Mouse (Mus musculus) adrenal gland, adult 2 months (tissue): ENCODE measurements around the gene Parm1. TPM values are rescaled to one million over a fixed set of nuclear protein-coding genes. Genes with fewer than 3 reads are reported as not detected.

ENCODE experiments used
- DNase-seq: peaks from one replicate; pipeline ENCODE4 v3.0.0; 2021
- polyA plus RNA-seq: library from polyadenylated mRNA; depleted of rRNA; stranded (reverse); fragments of >200 nt; gene quantifications from 2 replicates; pipeline ENCODE4 v1.2.3, GENCODE M21; 2012; rRNA removed
- total RNA-seq, 2 experiments: library from RNA; stranded (reverse); gene quantifications; 2 replicates each; pipeline ENCODE4 v1.2.3; 2021

Gene Parm1
- total and polyA plus RNA-seq, 3 experiments = 103 to 137 (median 122) TPM

GRCm38 (mm10) chr5:91654331-91655048, 137.1 kb downstream of the Parm1 start:
- no peak for DNase-seq

- no peak for DNase-seq
Measured at GRCm38 (mm10) chr5:91655263-91655662, 137.8 kb downstream of the Parm1 start.

GRCm38 (mm10) chr5:91662715-91663114, 145.3 kb downstream of the Parm1 start:
- no peak for DNase-seq

GRCm38 (mm10) chr5:91667127-91667526, 149.7 kb downstream of the Parm1 start:
- DNase-seq = no peak

- no peak for DNase-seq
Measured at GRCm38 (mm10) chr5:91669235-91669634, 151.8 kb downstream of the Parm1 start.

Other genes starting within 250 kb of the Parm1 start
- gene Btc, start 114.6 kb upstream of the Parm1 start, total RNA-seq = 1 to 10 TPM; 1.5 to 1.9 TPM
- 0.30 and 0.87 TPM in 2 replicates for gene Btc, start 114.6 kb upstream of the Parm1 start, polyA plus RNA-seq